Mouse (Mus musculus) hematopoietic stem cell, adult 5-6 weeks (primary cell): Measurements from ENCODE around the gene Dtnb. TPM values are rescaled to one million over a fixed set of nuclear protein-coding genes. Genes with fewer than 3 reads are reported as not detected.

ENCODE experiments used
- ATAC-seq, 2 experiments: fragments of 125-278 bp in 1 of 2; replicated peaks in 1 of 2; 2 replicates each; pipeline ENCODE4 v1.8.0; 2016 to 2017; ENCODE audit warnings: inconsistent platforms in 2 of 2, mild to moderate bottlenecking in 2 of 2, moderate number of reproducible peaks in 2 of 2, low read depth in 1 of 2, moderate TSS enrichment in 1 of 2; ENCODE audit not compliant: low FRiP score in 2 of 2, poor library complexity in 2 of 2, severe bottlenecking in 2 of 2, insufficient read depth in 1 of 2, low TSS enrichment in 1 of 2
- total RNA-seq: library from RNA; stranded (forward); fragments of 172-1452, 232-1000 nt; gene quantifications from 2 replicates; pipeline ENCODE4 v1.2.3, GENCODE M21; 2017

The Dtnb gene
- total RNA-seq, 1 experiment from 2014 or later = 26.0 TPM

GRCm38 (mm10) chr12:3805852-3806251 lies 233.7 kb downstream of the Dtnb start, which contains the start of gene Dnmt3a:
Dnmt3a (plus strand) TSS chr12:3806007.
- no peak for ATAC-seq

GRCm38 (mm10) chr12:3806271-3806684 lies 234.1 kb downstream of the Dtnb start:
- ATAC-seq = peak; percentile 76 to 80

GRCm38 (mm10) chr12:3806703-3807547 lies 234.7 kb downstream of the Dtnb start:
- no peak for ATAC-seq

- 0 out of 4 replicates have a peak, but pooled peaks of 1 of the 2 experiments have one; percentile 1 for ATAC-seq
These were observed 235.6 kb downstream of the Dtnb start for GRCm38 (mm10) chr12:3807548-3808395.

- 0 out of 4 replicates have a peak, but pooled peaks of 1 of the 2 experiments have one; percentile 8 for ATAC-seq
These were observed 236.3 kb downstream of the Dtnb start for GRCm38 (mm10) chr12:3808396-3808981.

- no peak for ATAC-seq
These were observed 237.5 kb downstream of the Dtnb start for GRCm38 (mm10) chr12:3809520-3810180.

GRCm38 (mm10) chr12:3810455-3810854 lies 238.3 kb downstream of the Dtnb start:
- no peak for ATAC-seq

GRCm38 (mm10) chr12:3811596-3811995 lies 239.4 kb downstream of the Dtnb start:
- ATAC-seq = no peak

- no peak for ATAC-seq
These were observed 240.1 kb downstream of the Dtnb start for GRCm38 (mm10) chr12:3812251-3812650.

GRCm38 (mm10) chr12:3813138-3813537 lies 241.0 kb downstream of the Dtnb start:
- no peak for ATAC-seq

GRCm38 (mm10) chr12:3815386-3815785 lies 243.2 kb downstream of the Dtnb start:
- no peak for ATAC-seq

GRCm38 (mm10) chr12:3817033-3817432 lies 244.9 kb downstream of the Dtnb start:
- ATAC-seq = no peak

- ATAC-seq = no peak
These were observed 245.4 kb downstream of the Dtnb start for GRCm38 (mm10) chr12:3817566-3817965.

- ATAC-seq = no peak
These were observed 247.7 kb downstream of the Dtnb start for GRCm38 (mm10) chr12:3819899-3820298.

GRCm38 (mm10) chr12:3823408-3823807 lies 251.2 kb downstream of the Dtnb start:
- ATAC-seq = peak; percentile 5 to 48; a peak in 1 of 4 replicates

GRCm38 (mm10) chr12:3824906-3825713 lies 252.9 kb downstream of the Dtnb start:
- ATAC-seq = no peak
